Mouse (Mus musculus): ENCODE data around the gene Ubtd1.
"Not testable (repeated sequence)": the region's sequence is repeated elsewhere in the genome, so short reads cannot be mapped to it uniquely, and the experiment has no call there.

The Ubtd1 gene

DNA sequence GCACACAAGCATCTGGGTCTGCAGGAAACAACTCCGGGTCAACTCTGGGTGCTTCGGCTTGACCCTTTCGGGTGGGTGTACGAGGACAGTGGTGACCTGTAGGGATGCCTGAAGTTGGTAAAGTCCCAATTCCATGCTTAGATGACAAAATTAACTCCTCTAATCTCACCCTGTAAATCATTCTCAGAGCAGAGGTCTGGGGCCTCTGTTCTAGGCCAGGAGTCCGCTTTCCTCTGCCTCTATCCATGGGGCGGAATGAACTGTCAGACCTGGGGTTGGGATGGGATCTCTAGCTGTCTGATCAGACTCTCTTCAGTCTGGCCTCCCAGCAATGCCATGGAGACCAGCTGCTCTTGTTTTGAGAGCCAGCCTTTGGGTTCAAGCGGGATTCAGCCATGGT lies 79.9 kb downstream of the Ubtd1 start:
- DNase-seq (ENCODE audit: low read depth, low spot score) = no peak

DNA sequence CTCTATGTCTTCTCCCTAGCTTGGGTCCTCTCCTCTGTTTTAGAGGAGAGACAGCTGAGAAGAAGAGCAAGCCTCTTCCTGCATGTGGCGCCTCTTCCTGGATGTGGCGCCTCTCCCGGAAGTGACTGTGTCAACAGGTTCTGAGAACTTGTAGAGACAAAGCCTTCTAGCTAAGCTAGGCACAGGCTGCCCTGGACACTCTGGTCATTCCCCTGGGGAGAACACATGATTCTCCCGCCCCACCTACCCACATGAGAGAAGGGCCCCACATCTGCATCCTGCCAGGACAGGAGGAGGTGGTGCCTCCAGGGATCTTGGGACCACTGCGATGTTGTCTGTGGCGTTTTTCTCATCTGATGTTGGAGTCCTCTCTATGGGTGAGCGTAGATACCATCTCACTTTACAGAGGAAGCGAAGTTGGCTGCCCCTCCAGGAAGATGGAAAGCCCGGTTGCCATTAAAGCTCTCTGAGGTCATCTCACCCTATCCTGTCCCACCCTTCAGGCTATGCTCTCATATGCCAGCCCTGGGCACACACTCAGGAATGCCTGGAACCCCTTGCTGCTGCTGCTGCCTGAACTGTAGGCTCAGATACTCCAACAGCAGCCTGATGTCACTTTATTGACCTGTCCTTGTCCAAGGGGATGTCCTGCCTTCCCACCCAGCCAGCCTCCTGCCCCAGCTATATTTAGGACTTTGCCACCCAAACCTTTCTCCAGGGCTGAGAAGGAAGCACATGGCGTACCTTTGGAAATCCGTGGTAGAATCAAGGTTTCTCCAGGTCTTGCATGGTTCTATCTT lies 87.1 kb downstream of the Ubtd1 start:
- DNase-seq (ENCODE audit: low read depth, low spot score) = no peak

DNA sequence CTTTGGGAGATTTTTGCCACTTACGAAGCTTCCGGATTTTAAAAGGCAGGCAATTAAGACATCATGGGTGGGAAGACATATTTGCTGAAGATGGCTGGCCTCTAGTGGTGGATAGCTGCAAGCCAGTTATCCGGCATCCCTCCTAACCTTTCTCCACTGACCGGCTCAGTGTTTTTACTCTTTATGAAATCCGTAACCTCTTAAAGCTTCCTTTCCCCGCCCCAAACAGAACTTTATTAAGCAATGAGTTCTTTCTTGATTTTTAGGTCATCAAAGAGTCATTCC lies 87.6 kb downstream of the Ubtd1 start:
- peak; percentile 63 for DNase-seq (ENCODE audit: low read depth, low spot score)

DNA sequence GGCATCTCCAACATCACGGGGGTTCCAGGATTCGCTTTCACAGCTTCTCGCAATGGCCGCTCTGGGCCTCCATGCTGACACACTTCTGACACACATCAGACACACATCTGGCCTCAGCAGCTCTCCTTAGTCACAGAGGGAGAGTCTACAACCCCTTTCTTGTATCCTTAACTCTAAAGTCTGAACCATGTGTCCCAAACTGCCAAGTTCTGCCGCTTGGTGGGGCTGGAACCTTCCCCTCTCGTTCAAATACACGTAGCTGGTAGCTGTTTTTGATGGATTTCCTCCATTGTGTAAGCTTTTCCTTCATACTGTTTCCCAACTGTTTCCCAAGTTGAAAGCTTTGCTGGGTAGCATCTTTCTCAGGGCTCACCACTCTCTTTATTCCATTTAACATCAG lies 89.7 kb downstream of the Ubtd1 start:
- DNase-seq (ENCODE audit: low read depth, low spot score) = peak; percentile 71

DNA sequence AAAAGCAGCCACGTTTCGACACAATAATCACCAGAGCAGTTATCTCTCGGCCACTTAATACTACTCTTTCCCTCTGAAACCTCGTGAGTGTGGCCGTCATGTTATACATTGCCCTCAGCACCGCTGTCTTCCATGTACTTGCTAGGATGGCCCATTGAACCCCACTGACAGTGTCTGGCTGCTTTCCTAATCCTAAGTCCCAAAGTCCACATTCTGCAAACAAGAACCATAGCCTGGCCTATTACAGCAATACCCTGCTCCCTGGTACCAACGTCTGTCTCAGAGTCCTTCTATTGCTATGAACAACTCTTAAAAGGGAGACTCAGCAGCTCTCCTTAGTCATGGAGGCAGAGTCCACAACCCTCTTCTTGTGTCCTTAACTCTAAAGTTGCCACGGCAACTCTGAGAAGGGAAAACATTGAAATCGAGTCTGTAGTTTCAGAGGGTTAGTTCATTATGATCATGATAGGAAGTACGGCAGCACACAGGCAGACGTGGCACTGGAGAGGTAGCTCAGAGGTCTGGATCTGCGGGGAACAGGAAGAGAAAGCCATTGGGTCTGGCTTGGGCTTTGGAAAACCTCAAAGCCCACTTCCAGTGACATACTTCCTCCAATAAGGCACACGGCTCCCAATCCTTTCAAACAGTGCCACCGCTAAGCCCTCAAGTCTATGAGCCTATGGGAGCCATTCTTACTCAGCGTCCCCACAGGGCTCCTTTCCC lies 90.5 kb downstream of the Ubtd1 start:
- no peak for DNase-seq (ENCODE audit: low read depth, low spot score)

DNA sequence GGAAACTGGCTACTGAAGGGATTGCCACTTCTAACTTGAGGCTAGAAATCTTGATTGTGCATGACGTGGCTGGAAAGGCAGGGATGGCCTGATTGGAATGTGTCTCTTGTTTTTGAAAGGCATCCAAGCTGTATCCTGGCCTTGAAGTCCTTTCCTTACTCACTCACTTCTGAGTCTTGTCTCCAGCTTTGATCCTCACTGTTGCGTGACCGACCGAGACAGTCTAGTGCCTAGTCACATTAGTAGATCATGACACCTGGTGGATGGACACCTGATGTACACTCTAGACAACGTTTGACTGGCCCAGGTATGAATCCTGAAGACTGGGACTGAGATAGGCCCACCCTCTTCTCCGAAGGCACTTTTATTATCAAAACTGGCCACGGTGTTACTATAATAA lies 91.2 kb downstream of the Ubtd1 start:
- no peak for DNase-seq (ENCODE audit: low read depth, low spot score)

DNA sequence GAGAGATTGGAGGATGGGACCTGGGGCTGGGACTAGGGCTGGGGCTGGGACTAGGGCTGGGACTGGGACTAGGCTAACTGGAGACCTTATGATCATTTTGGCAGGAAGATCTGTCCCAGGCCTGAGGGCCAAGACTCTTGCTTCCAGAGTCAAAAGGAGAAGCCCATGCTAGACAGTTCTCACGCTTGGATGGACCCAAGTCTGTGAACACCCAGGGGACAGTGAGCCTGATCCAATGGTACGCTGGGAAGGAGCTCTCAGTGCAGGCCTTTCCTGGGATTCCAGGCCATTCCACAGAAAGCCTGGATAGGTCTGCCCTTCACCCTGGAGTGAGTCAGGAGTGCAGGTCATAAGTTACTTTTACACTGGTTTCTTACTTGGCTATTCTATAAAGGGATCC lies 93.5 kb downstream of the Ubtd1 start:
- DNase-seq (ENCODE audit: low read depth, low spot score) = no peak

DNA sequence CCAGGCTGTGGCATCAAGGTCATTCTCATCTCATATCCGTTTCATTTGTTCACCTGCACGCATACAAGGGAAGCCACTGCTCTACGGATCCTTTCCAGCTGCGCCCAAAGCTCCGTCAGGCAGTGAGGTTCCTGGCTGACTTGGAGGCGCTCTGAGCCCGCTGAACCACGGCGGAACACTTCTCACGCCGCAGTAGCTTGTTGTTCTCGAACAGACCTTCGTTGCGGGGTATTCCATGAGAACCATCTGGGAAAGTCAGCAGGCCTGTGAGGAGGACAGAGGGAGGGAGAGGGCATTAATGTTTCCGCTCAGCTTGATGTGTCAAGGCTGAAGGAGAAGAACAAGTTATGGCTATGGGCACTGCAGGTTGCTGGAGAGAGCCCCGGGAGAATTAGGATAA lies 94.4 kb downstream of the Ubtd1 start:
- no peak for DNase-seq (ENCODE audit: low read depth, low spot score)

DNA sequence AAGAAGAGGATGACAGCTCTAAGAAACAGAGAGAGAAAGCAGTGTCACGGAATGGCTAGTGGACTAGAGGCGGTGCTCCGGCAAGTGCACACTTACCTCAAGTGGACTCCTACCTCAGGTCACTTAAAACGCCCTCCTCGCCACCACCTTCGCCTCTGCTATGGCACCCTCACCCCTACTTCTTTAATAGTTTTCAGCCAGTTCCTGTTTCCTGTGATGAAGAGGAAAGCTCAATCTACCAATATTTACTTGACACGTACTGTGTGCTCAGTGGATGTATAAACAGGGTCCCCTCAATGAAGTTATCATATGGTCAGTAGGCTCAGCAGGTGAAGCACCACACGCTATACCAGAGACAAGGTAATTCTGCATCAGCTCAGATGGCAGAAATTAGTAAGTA lies 97.0 kb downstream of the Ubtd1 start:
- no peak for DNase-seq (ENCODE audit: low read depth, low spot score)

DNA sequence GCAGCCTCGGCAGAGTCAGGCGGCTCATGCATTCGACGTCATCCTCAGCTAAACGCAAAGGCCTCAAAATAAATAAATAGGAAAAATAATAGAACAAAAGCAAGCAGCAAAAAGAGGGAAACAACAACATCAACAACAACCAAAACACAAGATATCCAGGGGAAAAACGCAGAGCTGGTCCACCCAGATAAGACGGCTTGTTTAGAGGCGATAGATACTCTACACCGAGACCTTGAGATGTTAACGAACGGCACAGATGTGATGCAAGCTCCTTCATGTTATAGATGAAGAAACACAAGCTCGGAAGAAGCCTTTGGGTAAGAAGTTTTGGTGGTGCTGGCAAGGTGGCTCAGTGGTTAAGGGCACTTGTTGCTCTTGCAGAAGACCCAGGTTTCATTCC lies 97.4 kb downstream of the Ubtd1 start:
- no peak for DNase-seq (ENCODE audit: low read depth, low spot score)

DNA sequence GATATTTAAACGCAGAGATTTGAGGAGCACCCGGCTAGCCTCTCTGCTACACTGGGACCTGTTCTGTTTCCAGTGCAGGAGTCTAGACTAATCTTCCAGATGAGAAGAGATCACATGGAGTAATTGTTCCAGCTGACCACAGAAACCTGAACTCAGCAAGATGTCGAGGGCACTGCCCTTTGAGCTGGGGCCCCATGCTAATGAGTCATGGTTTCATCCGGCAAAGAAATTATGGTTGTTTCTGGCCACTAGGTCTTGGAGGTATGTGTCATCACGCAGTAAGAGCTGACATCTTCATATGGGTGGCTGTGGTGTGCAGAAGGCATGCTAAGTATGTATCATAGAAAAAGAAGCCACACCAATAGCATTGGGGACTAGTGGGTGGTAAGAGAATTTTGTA lies 98.4 kb downstream of the Ubtd1 start:
- peak; percentile 97 for DNase-seq (ENCODE audit: low read depth, low spot score)

DNA sequence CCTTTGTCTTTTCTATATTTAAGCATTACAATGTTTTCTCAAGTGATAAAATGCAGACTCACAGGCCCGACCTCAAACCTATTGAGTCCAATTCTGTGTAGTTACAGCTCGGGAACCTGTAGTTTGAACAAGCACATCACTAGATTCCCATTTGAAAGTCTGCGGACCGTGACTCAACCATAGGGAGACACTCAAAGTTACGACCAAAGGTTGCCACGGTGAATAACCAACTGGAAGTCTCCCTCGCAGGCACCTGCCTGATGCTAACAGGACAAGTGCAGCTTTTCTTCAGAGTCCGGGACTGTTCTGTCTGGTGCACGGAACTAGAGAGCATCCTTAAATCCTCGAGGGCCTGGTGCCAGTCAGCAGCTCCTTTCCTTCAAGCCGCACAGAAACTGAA lies 98.9 kb downstream of the Ubtd1 start:
- DNase-seq (ENCODE audit: low read depth, low spot score) = no peak

DNA sequence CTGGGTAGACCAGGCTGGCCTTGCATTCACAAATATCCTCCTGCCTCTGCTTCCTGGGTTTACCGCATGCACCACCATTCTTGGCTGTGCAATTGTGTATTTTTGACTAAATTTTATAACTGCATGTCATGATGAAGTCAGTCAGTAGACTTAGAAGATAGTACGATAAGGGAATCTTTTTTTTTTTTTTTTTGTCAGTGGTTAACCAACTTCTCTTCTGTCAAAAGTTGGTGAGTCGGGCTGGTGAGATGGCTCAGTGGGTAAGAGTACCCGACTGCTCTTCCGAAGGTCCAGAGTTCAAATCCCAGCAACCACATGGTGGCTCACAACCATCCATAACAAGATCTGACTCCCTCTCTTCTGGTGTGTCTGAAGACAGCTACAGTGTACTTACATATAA lies 100.0 kb downstream of the Ubtd1 start:
- not testable (repeated sequence) for DNase-seq (ENCODE audit: low read depth, low spot score)
